16 mouse cellular contexts compared by ENCODE assay signal in genomic region chr19:26690516-26690915, GRCm38 (mm10).
"Had no signal": no experiment of that assay in that cellular context is flagged by ENCODE, and none has a peak within 500 bp of the region (broad histone marks: within the 10 kb centered on the region; RNA-seq: fewer than 3 reads in every experiment).

No protein-coding gene starts in this region.

- H3K4me2 ChIP-seq: neural tube, embryonic 12.5 days; neural tube, embryonic 13.5 days; neural tube, embryonic 15.5 days; stomach, embryonic 15.5 days had no signal

- H3K4me1 ChIP-seq: neural tube, embryonic 12.5 days; neural tube, embryonic 13.5 days; neural tube, embryonic 15.5 days; stomach, embryonic 15.5 days had no signal

- H3K27ac ChIP-seq: neural tube, embryonic 12.5 days; neural tube, embryonic 13.5 days; neural tube, embryonic 15.5 days; stomach, embryonic 15.5 days; stomach, postnatal 0 days had no signal

- H3K9ac ChIP-seq: neural tube, embryonic 12.5 days; neural tube, embryonic 13.5 days; neural tube, embryonic 15.5 days; stomach, embryonic 15.5 days had no signal

- H3K27me3 ChIP-seq: neural tube, embryonic 12.5 days; neural tube, embryonic 13.5 days; neural tube, embryonic 15.5 days; stomach, embryonic 15.5 days had no signal

- H3K9me3 ChIP-seq: neural tube, embryonic 12.5 days; neural tube, embryonic 13.5 days; neural tube, embryonic 15.5 days; stomach, embryonic 15.5 days had no signal

- DNase-seq: right cerebral cortex, adult 18-20 months; right cerebral cortex, postnatal 14 days; right cerebral cortex, postnatal 25 days; right cerebral cortex, postnatal 4 days; spleen, adult 18-20 months; thymus, adult 18-20 months; thymus, adult 2 months; thymus, postnatal 14 days; thymus, postnatal 25 days; thymus, postnatal 36 days; thymus, postnatal 4 days had no signal

- H3K4me3 ChIP-seq: neural tube, embryonic 12.5 days; neural tube, embryonic 13.5 days; neural tube, embryonic 15.5 days; stomach, embryonic 15.5 days had no signal

- H3K36me3 ChIP-seq: neural tube, embryonic 12.5 days had no signal
